Mouse (Mus musculus): ENCODE results near the gene Cd274.

Cd274 gene

GRCm38 (mm10) chr19:29430953-29431352 is 63.7 kb downstream of the Cd274 start:
- DNase-seq (ENCODE audit: low spot score in 2 of 2), result no peak

GRCm38 (mm10) chr19:29436793-29437479 is 69.7 kb downstream of the Cd274 start:
- DNase-seq (ENCODE audit: low spot score in 2 of 2), result no peak
